Mouse (Mus musculus) CH12.LX (cell line): ENCODE measurements at regions not wholly inside any gene's neighbourhood (a gene's known extent, or its start where the extent isn't known, plus 50 kb on each side); places are given as distances from the start of the nearest gene placed in this dataset.

Source experiments
- DNase-seq: peaks from one replicate; pipeline ENCODE4 v3.0.0-alpha.2; 2013; ENCODE audit errors: extremely low read depth
- H3K27ac ChIP-seq: 2 replicates; pipeline ENCODE4 v1.5.1; 2012; ENCODE audit warnings: low read depth, mild to moderate bottlenecking, control low read depth, moderate library complexity; ENCODE audit not compliant: insufficient read depth
- H3K27me3 ChIP-seq: replicated peaks from 2 replicates; pipeline ENCODE3; 2012; ENCODE audit warnings: inconsistent platforms
- H3K36me3 ChIP-seq, 2 experiments: replicated peaks in 1 of 2; 2 replicates each; pipeline versions ENCODE3 to v1.6.1; 2012; ENCODE audit warnings: inconsistent platforms in 1 of 2, low read length in 1 of 2, mild to moderate bottlenecking in 1 of 2, mixed read lengths in 1 of 2, moderate library complexity in 1 of 2; ENCODE audit not compliant: control insufficient read depth in 1 of 2, insufficient read depth in 1 of 2
- H3K4me1 ChIP-seq, 2 experiments: 2 replicates each; pipeline ENCODE4 v1.6.1; 2012; ENCODE audit warnings: inconsistent platforms in 1 of 2, moderate library complexity in 1 of 2; ENCODE audit not compliant: insufficient read depth in 2 of 2, control insufficient read depth in 1 of 2
- H3K4me2 ChIP-seq: 2 replicates; pipeline ENCODE4 v1.6.1; 2012; ENCODE audit warnings: low read depth, mild to moderate bottlenecking, control low read depth; ENCODE audit not compliant: poor library complexity, insufficient read depth, severe bottlenecking
- H3K4me3 ChIP-seq, 3 experiments: fragments of 150-350 bp in 1 of 3; sonication (generic) in 1 of 3; replicated peaks in 1 of 3; 2 replicates each; pipeline versions ENCODE3 to v1.5.1; 2011 to 2012; ENCODE audit warnings: low read depth in 2 of 3, low read length in 2 of 3, mild to moderate bottlenecking in 2 of 3, moderate library complexity in 2 of 3, control low read depth in 1 of 3, improper control_type of control experiment in 1 of 3, inconsistent platforms in 1 of 3, mixed read lengths in 1 of 3; ENCODE audit not compliant: poor library complexity in 1 of 3
- H3K79me2 ChIP-seq: replicated peaks from 2 replicates; pipeline ENCODE4 v1.6.1; 2012; ENCODE audit warnings: mild to moderate bottlenecking, moderate library complexity; ENCODE audit not compliant: control insufficient read depth, poor library complexity, insufficient read depth, severe bottlenecking; ENCODE audit errors: extremely low read depth
- H3K9ac ChIP-seq: 2 replicates; pipeline ENCODE4 v1.6.1; 2012; ENCODE audit warnings: low read depth, mild to moderate bottlenecking, control low read depth, moderate library complexity; ENCODE audit not compliant: insufficient read depth
- H3K9me3 ChIP-seq: replicated peaks from 2 replicates; pipeline ENCODE3; 2012; ENCODE audit warnings: low read length, inconsistent platforms, mixed read lengths
- BHLHE40 ChIP-seq: IDR thresholded peaks from 2 replicates; pipeline ENCODE4 v1.6.1; 2011; ENCODE audit warnings: mild to moderate bottlenecking, low read depth, low read length, improper control_type of control experiment
- CHD1 ChIP-seq: IDR thresholded peaks from 2 replicates; pipeline ENCODE4 v1.6.1; 2012; ENCODE audit warnings: low read depth, low read length, improper control_type of control experiment, inconsistent platforms
- CHD2 ChIP-seq: IDR thresholded peaks from 2 replicates; pipeline ENCODE4 v1.6.1; 2011; ENCODE audit warnings: low read length, improper control_type of control experiment
- CTCF ChIP-seq, 2 experiments: IDR thresholded peaks in 1 of 2; conservative IDR thresholded peaks in 1 of 2; 2 replicates each; pipeline ENCODE4 v1.5.1; 2011 to 2012; ENCODE audit warnings: low read depth in 2 of 2, low read length in 2 of 2, improper control_type of control experiment in 1 of 2, inconsistent platforms in 1 of 2, mild to moderate bottlenecking in 1 of 2, moderate library complexity in 1 of 2
- ELF1 ChIP-seq: IDR thresholded peaks from 2 replicates; pipeline ENCODE4 v1.6.1; 2014; ENCODE audit warnings: low read depth, mild to moderate bottlenecking, inconsistent platforms, low read length, improper control_type of control experiment
- GABPA ChIP-seq: IDR thresholded peaks from 2 replicates; pipeline ENCODE4 v1.6.1; 2012; ENCODE audit warnings: low read depth, low read length, improper control_type of control experiment, inconsistent platforms; ENCODE audit not compliant: insufficient replicate concordance
- HCFC1 ChIP-seq: IDR thresholded peaks from 2 replicates; pipeline ENCODE4 v1.6.1; 2012; ENCODE audit warnings: low read depth, mild to moderate bottlenecking, inconsistent platforms, low read length, improper control_type of control experiment
- IRF4 ChIP-seq: IDR thresholded peaks from 2 replicates; pipeline ENCODE4 v1.6.1; 2014; ENCODE audit warnings: low read depth, mild to moderate bottlenecking, inconsistent platforms, low read length, improper control_type of control experiment
- JUN ChIP-seq: IDR thresholded peaks from 2 replicates; pipeline ENCODE4 v1.6.1; 2011; ENCODE audit warnings: low read depth, mild to moderate bottlenecking, low read length, improper control_type of control experiment, moderate library complexity; ENCODE audit not compliant: insufficient read depth
- KAT2A ChIP-seq: IDR thresholded peaks from 2 replicates; pipeline ENCODE4 v1.6.1; 2012; ENCODE audit warnings: low read length, improper control_type of control experiment, inconsistent platforms; ENCODE audit not compliant: insufficient replicate concordance
- MAZ ChIP-seq: IDR thresholded peaks from 2 replicates; pipeline ENCODE4 v1.6.1; 2012; ENCODE audit warnings: low read depth, mild to moderate bottlenecking, inconsistent platforms, low read length, improper control_type of control experiment, moderate library complexity
- MYC ChIP-seq: IDR thresholded peaks from 2 replicates; pipeline ENCODE4 v1.6.1; 2011; ENCODE audit warnings: low read depth, mild to moderate bottlenecking, improper control_type of control experiment, low read length
- NELFE ChIP-seq: IDR thresholded peaks from 2 replicates; pipeline ENCODE4 v1.6.1; 2011; ENCODE audit warnings: low read depth, low read length, improper control_type of control experiment
- POLR2A ChIP-seq: IDR thresholded peaks from 2 replicates; pipeline ENCODE4 v1.6.1; 2011; ENCODE audit warnings: low read depth, mild to moderate bottlenecking, improper control_type of control experiment, low read length
- POLR2AphosphoS2 ChIP-seq: IDR thresholded peaks from 2 replicates; pipeline ENCODE4 v1.6.1; 2011; ENCODE audit warnings: low read depth, low read length, improper control_type of control experiment
- RAD21 ChIP-seq: IDR thresholded peaks from 2 replicates; pipeline ENCODE4 v1.6.1; 2011; ENCODE audit warnings: low read depth, mild to moderate bottlenecking, low read length, improper control_type of control experiment, moderate library complexity
- RCOR1 ChIP-seq: conservative IDR thresholded peaks from 2 replicates; pipeline ENCODE4 v1.6.1; 2012; ENCODE audit warnings: low read depth, mild to moderate bottlenecking, inconsistent platforms, low read length, improper control_type of control experiment
- TCF12 ChIP-seq: IDR thresholded peaks from 2 replicates; pipeline ENCODE4 v1.6.1; 2014; ENCODE audit warnings: low read depth, mild to moderate bottlenecking, inconsistent platforms, low read length, improper control_type of control experiment
- USF1 ChIP-seq: IDR thresholded peaks from 2 replicates; pipeline ENCODE4 v1.6.1; 2014; ENCODE audit warnings: low read depth, mild to moderate bottlenecking, inconsistent platforms, low read length, improper control_type of control experiment
- USF2 ChIP-seq: conservative IDR thresholded peaks from 2 replicates; pipeline ENCODE4 v1.6.1; 2011; ENCODE audit warnings: low read depth, low read length, improper control_type of control experiment
- ZMIZ1 ChIP-seq: IDR thresholded peaks from 2 replicates; pipeline ENCODE4 v1.6.1; 2012; ENCODE audit warnings: low read depth, mild to moderate bottlenecking, inconsistent platforms, low read length, improper control_type of control experiment
- ZNF384 ChIP-seq: IDR thresholded peaks from 2 replicates; pipeline ENCODE4 v1.6.1; 2012; ENCODE audit warnings: low read depth, low read length, improper control_type of control experiment, inconsistent platforms
- dilution Hi-C: fragments of 300-500 bp; cut with MboI; formaldehyde crosslinking; loops from 2 replicates; pipeline ENCODE4 v1.14.3; 2020; ENCODE audit warnings: low sequenced_read_pairs; ENCODE audit not compliant: extremely low pct_unique_long_range_greater_than_20kb, extremely low pct_ligation_motif_present
- in situ Hi-C: fragments of 300-500 bp; cut with MboI; formaldehyde crosslinking; loops from 3 replicates; pipeline ENCODE4 v1.14.3; 2019; ENCODE audit warnings: low sequenced_read_pairs, low pct_ligation_motif_present, low pct_unique_long_range_greater_than_20kb, mixed read lengths

GRCm38 (mm10) chr3:34593279-34593678, 56.9 kb upstream of the Sox2 start:
- H3K4me3 ChIP-seq: no peak overlapping the region
- no peak for DNase-seq
- in situ Hi-C loops (no loop called here), dilution Hi-C loops (no loop called here)
- H3K27me3 ChIP-seq: no peaks in the 10 kb centered on the region
- no peaks in the 10 kb centered on the region for H3K4me1 ChIP-seq
- H3K4me2 ChIP-seq: no peak overlapping the region
- H3K27ac ChIP-seq: no peak overlapping the region
- no peaks in the 10 kb centered on the region for H3K36me3 ChIP-seq
- H3K9ac ChIP-seq: no peak overlapping the region
- TF ChIP-seq RAD21 (no peak), ELF1 (no peak), MAZ (no peak), NELFE (no peak), MYC (no peak), IRF4 (no peak), GABPA (no peak)
- H3K79me2 ChIP-seq: no peaks in the 10 kb centered on the region
- peaks cover 45% of the 10 kb centered on the region for H3K9me3 ChIP-seq

GRCm38 (mm10) chr3:34577896-34578530, 72.2 kb upstream of the Sox2 start:
- H3K4me1 ChIP-seq: no peaks in the 10 kb centered on the region
- in situ Hi-C loops (no loop called here), dilution Hi-C loops (no loop called here)
- H3K36me3 ChIP-seq: no peaks in the 10 kb centered on the region
- H3K9me3 ChIP-seq: peaks cover 46% of the 10 kb centered on the region
- H3K4me3 ChIP-seq: no peak overlapping the region
- no peaks in the 10 kb centered on the region for H3K79me2 ChIP-seq
- TF ChIP-seq USF1: no peak
- no peak for TF ChIP-seq CHD1
- TF ChIP-seq, all 38 proteins: peak for 0
- Histone ChIP-seq H3K27me3 (no peaks in the 10 kb centered on the region), H3K27ac (no peak overlapping the region), H3K9ac (no peak overlapping the region), H3K4me2 (no peak overlapping the region)
- no peak for DNase-seq

- Histone ChIP-seq H3K36me3 (no peaks in the 10 kb centered on the region), H3K4me2 (no peak overlapping the region), H3K79me2 (no peaks in the 10 kb centered on the region), H3K4me3 (no peak overlapping the region), H3K27me3 (no peaks in the 10 kb centered on the region), H3K9me3 (peaks cover 54% of the 10 kb centered on the region), H3K27ac (no peak overlapping the region), H3K4me1 (no peaks in the 10 kb centered on the region), H3K9ac (no peak overlapping the region)
- dilution Hi-C loops (no loop called here), in situ Hi-C loops (no loop called here)
- TF ChIP-seq RCOR1: no peak
- no peak for TF ChIP-seq POLR2AphosphoS2
- TF ChIP-seq ZMIZ1: no peak
- no peak for TF ChIP-seq USF2
- TF ChIP-seq CHD2: no peak
- TF ChIP-seq RAD21: no peak
- no peak for TF ChIP-seq ZNF384
- no peak for TF ChIP-seq CTCF (conservative IDR thresholded peaks at IDR 0.05 in 1 of 2, IDR thresholded peaks at IDR 0.05 in 1 of 2; ENCODE audit: low read depth in 2 of 2, low read length in 2 of 2)
- TF ChIP-seq POLR2A: no peak
- no peak for TF ChIP-seq NELFE
- no peak for TF ChIP-seq TCF12
- no peak for TF ChIP-seq JUN
- no peak for TF ChIP-seq BHLHE40
- TF ChIP-seq KAT2A: no peak
- no peak for TF ChIP-seq HCFC1
- no peak for DNase-seq
Observed at GRCm38 (mm10) chr3:34577115-34577514, 73.1 kb upstream of the Sox2 start.
